Comparison of ENCODE assay signal across 10 mouse cellular contexts in genomic region chr2:109578870-109579310, GRCm38 (mm10).
DNase-seq lines count a peak whose midpoint lies in the region; ATAC-seq and TF ChIP-seq lines count a peak whose summit lies in the region.
"Had no signal": no experiment of that assay in that cellular context is flagged by ENCODE, and none has a peak within 500 bp of the region (broad histone marks: within the 10 kb centered on the region; RNA-seq: fewer than 3 reads in every experiment).

No protein-coding gene starts in this region.

- intact Hi-C loops in gastrocnemius, postnatal 36 days (cut with DNase I) = no loop called here
- intact Hi-C loops in left cerebral cortex, postnatal 36 days (cut with DNase I) = no loop called here

- H3K4me3 ChIP-seq in E14TG2a.4 (replicated peaks; ENCODE audit: low read length) (peak overlapping the region; percentile 1; the same call in 1 of the 2 replicates), ES-E14 (ENCODE audit: insufficient read depth in 1 of 2, low read depth in 1 of 2, low read length in 2 of 2, poor library complexity in 1 of 2, severe bottlenecking in 1 of 2) (no peak overlapping the region)
- no peak overlapping the region for H3K4me3 ChIP-seq in forebrain, embryonic 16.5 days (replicated peaks; ENCODE audit: low read length)
- no peak overlapping the region for H3K4me3 ChIP-seq in limb, embryonic 11.5 days (ENCODE audit: low read depth, low read length)
- no peak overlapping the region for H3K4me3 ChIP-seq in layer of hippocampus, adult 2 months
- H3K4me3 ChIP-seq: myocyte had no signal

- H3K9ac ChIP-seq in ES-E14 (ENCODE audit: insufficient read depth, low read depth, low read length, poor library complexity, severe bottlenecking) = no peak overlapping the region
- H3K9ac ChIP-seq in forebrain, embryonic 16.5 days (replicated peaks; ENCODE audit: low read depth, low read length) = no peak overlapping the region
- H3K9ac ChIP-seq in limb, embryonic 11.5 days (ENCODE audit: low read length) = no peak overlapping the region

- no peaks in the 10 kb centered on the region for H3K36me3 ChIP-seq in E14TG2a.4 (ENCODE audit: insufficient read depth, low read length)
- no peaks in the 10 kb centered on the region for H3K36me3 ChIP-seq in ES-E14 (ENCODE audit: control insufficient read depth, insufficient read depth, low read length, poor library complexity, severe bottlenecking)
- no peaks in the 10 kb centered on the region for H3K36me3 ChIP-seq in forebrain, embryonic 16.5 days (ENCODE audit: control insufficient read depth, insufficient read depth)
- H3K36me3 ChIP-seq in limb, embryonic 11.5 days (ENCODE audit: control insufficient read depth, insufficient read depth, low read length) = no peaks in the 10 kb centered on the region

- in situ Hi-C loops in ES-E14 (cut with MboI; ENCODE audit: low sequenced_read_pairs in 2 of 2, unreplicated experiment in 2 of 2) = no loop called here

- H3K4me1 ChIP-seq in E14TG2a.4 (replicated peaks; ENCODE audit: low read depth, low read length) = peaks cover 26% of the 10 kb centered on the region
- peaks cover 0 to 3% of the 10 kb centered on the region in 2 experiments; a peak in 1 of 4 replicates for H3K4me1 ChIP-seq in ES-E14 (ENCODE audit: control insufficient read depth in 2 of 2, insufficient read depth in 2 of 2, low read length in 2 of 2, poor library complexity in 1 of 2)
- 0 out of 2 replicates have a peak, but pooled peaks cover 4% of the 10 kb centered on the region for H3K4me1 ChIP-seq in forebrain, embryonic 16.5 days (replicated peaks; ENCODE audit: control insufficient read depth, insufficient read depth, low read length)
- H3K4me1 ChIP-seq in limb, embryonic 11.5 days (ENCODE audit: control insufficient read depth, insufficient read depth, low read length) = no peaks in the 10 kb centered on the region

- no peaks in the 10 kb centered on the region for H3K9me3 ChIP-seq in E14TG2a.4 (ENCODE audit: low read length)
- H3K9me3 ChIP-seq in ES-E14 (ENCODE audit: control insufficient read depth, insufficient read depth, low read depth, low read length) = no peaks in the 10 kb centered on the region
- H3K9me3 ChIP-seq in forebrain, embryonic 16.5 days (ENCODE audit: control insufficient read depth, low read length) = no peaks in the 10 kb centered on the region
- no peaks in the 10 kb centered on the region for H3K9me3 ChIP-seq in limb, embryonic 11.5 days (ENCODE audit: control insufficient read depth, low read length)

- peak; percentile 66 for DNase-seq in ES-E14 (ENCODE audit: low read depth, low spot score)
- peak; percentile 34 for DNase-seq in limb, embryonic 11.5 days (ENCODE audit: low spot score)
- no peak for DNase-seq in gastrocnemius, postnatal 36 days
- DNase-seq in layer of hippocampus, adult 2 months (ENCODE audit: low spot score in 2 of 2) = no peak
- no peak for DNase-seq in left cerebral cortex, postnatal 36 days (ENCODE audit: low spot score in 2 of 2)
- DNase-seq: layer of hippocampus, postnatal 36 days had no signal

- no peak overlapping the region for H3K27ac ChIP-seq in ES-E14 (ENCODE audit: insufficient read depth, low read depth, low read length, poor library complexity, severe bottlenecking)
- no peak overlapping the region for H3K27ac ChIP-seq in forebrain, embryonic 16.5 days (ENCODE audit: low read length)
- no peak overlapping the region for H3K27ac ChIP-seq in limb, embryonic 11.5 days (replicated peaks; ENCODE audit: low read depth, low read length)
- H3K27ac ChIP-seq in layer of hippocampus, adult 2 months = no peak overlapping the region

- no peak overlapping the region for H3K4me2 ChIP-seq in forebrain, embryonic 16.5 days (ENCODE audit: low read length)
- no peak overlapping the region for H3K4me2 ChIP-seq in limb, embryonic 11.5 days (ENCODE audit: low read depth, severe bottlenecking)

- ATAC-seq in forebrain, embryonic 16.5 days = peak; percentile 85
- peak; percentile 85 for ATAC-seq in limb, embryonic 11.5 days (ENCODE audit: insufficient number of reproducible peaks, low FRiP score, low TSS enrichment, low read depth)
- ATAC-seq in CD4-positive, CD25-positive, alpha-beta regulatory T cell, adult 4 months = no peak

- TF ChIP-seq CTCF in E14TG2a.4 (conservative IDR thresholded peaks at IDR 0.05; ENCODE audit: low read length) = no peak
- no peak for TF ChIP-seq CTCF in layer of hippocampus, adult 2 months (conservative IDR thresholded peaks at IDR 0.05)

- 3% methylated on average over 6 of the region's 6 CpGs for WGBS in forebrain, embryonic 16.5 days
- 4% methylated on average over 6 of the region's 6 CpGs for WGBS in limb, embryonic 11.5 days

- H3K27me3 ChIP-seq in E14TG2a.4 (ENCODE audit: insufficient read depth, low read length) = peaks cover 36% of the 10 kb centered on the region
- H3K27me3 ChIP-seq in forebrain, embryonic 16.5 days (replicated peaks; ENCODE audit: control insufficient read depth, insufficient read depth, low read length) = no peaks in the 10 kb centered on the region
- H3K27me3 ChIP-seq in limb, embryonic 11.5 days (ENCODE audit: control insufficient read depth, insufficient read depth, low read length) = no peaks in the 10 kb centered on the region

TF ChIP-seq in ES-E14, 5 proteins besides CTCF, POLR2A, EP300 and RAD21:
- TF ChIP-seq HCFC1 (IDR thresholded peaks at IDR 0.05; ENCODE audit: borderline replicate concordance, insufficient read depth, low read length) (no peak), ZC3H11A (IDR thresholded peaks at IDR 0.05; ENCODE audit: borderline replicate concordance, low read depth, low read length) (no peak), CHD2 (IDR thresholded peaks at IDR 0.05; ENCODE audit: low read depth, low read length) (no peak), ZNF384 (IDR thresholded peaks at IDR 0.05; ENCODE audit: low read depth, low read length) (no peak), MAFK (IDR thresholded peaks at IDR 0.05; ENCODE audit: insufficient read depth, low read depth, low read length) (no peak)

Comparison
In these comparisons a context has a peak if more than half of its experiments do, and no peak if none do; other contexts are left out.
1. DNase-seq: peak in ES-E14 (single experiment) and limb, embryonic 11.5 days (single experiment); none in gastrocnemius, postnatal 36 days (0 of 2), layer of hippocampus, adult 2 months (0 of 2) and left cerebral cortex, postnatal 36 days (0 of 2).